Mouse (Mus musculus) embryonic facial prominence, embryonic 10.5 days (tissue): ENCODE measurements at regions not wholly inside any gene's neighbourhood (a gene's known extent, or its start where the extent isn't known, plus 50 kb on each side); places are given as distances from the start of the nearest gene placed in this dataset.

Experiments
- DNase-seq: peaks from one replicate; pipeline ENCODE4 v3.0.0-alpha.2; 2017; ENCODE audit warnings: low spot score
- H3K27ac ChIP-seq: fragments of 300-500 bp; sonication (generic); replicated peaks from 2 replicates; pipeline ENCODE4 v1.5.1; 2016; ENCODE audit warnings: mild to moderate bottlenecking
- H3K27me3 ChIP-seq: fragments of 300-500 bp; sonication (generic); replicated peaks from 2 replicates; pipeline ENCODE4 v1.6.1; 2016; ENCODE audit warnings: low read depth, mild to moderate bottlenecking; ENCODE audit not compliant: poor library complexity, severe bottlenecking
- H3K36me3 ChIP-seq: fragments of 300-500 bp; sonication (generic); replicated peaks from 2 replicates; pipeline ENCODE4 v1.6.1; 2016; ENCODE audit warnings: mild to moderate bottlenecking, moderate library complexity
- H3K4me1 ChIP-seq: fragments of 300-500 bp; sonication (generic); 2 replicates; pipeline ENCODE4 v1.6.1; 2016
- H3K4me3 ChIP-seq: fragments of 300-500 bp; sonication (generic); 2 replicates; pipeline ENCODE4 v1.5.1; 2016; ENCODE audit warnings: mild to moderate bottlenecking, moderate library complexity
- H3K9me3 ChIP-seq: fragments of 300-500 bp; sonication (generic); 2 replicates; pipeline ENCODE4 v1.6.1; 2016; ENCODE audit warnings: mild to moderate bottlenecking
- WGBS: fragments of 180-500 bp; shearing (Covaris S2); methylation state at CpG from one replicate; pipeline ENCODE4 v1.1.7; 2016; 5-methylcytosine and 5-hydroxymethylcytosine counted together

- H3K4me1 ChIP-seq, result peaks cover 14% of the 10 kb centered on the region
- H3K36me3 ChIP-seq, result no peaks in the 10 kb centered on the region
- no peaks in the 10 kb centered on the region for H3K27me3 ChIP-seq
- DNase-seq, result no peak
- no peak overlapping the region for H3K27ac ChIP-seq
- no peak overlapping the region for H3K4me3 ChIP-seq
- peaks cover 6% of the 10 kb centered on the region for H3K9me3 ChIP-seq
- WGBS, result 84% methylated on average over 14 of the region's 14 CpGs
These were observed 134.6 kb upstream of the Mdm1 start for GRCm38 (mm10) chr10:118006827-118007550.

GRCm38 (mm10) chr10:118007846-118008245 is 133.8 kb upstream of the Mdm1 start:
- no peak for DNase-seq
- Histone ChIP-seq H3K4me1 (peaks cover 14% of the 10 kb centered on the region), H3K36me3 (no peaks in the 10 kb centered on the region), H3K27ac (no peak overlapping the region), H3K27me3 (no peaks in the 10 kb centered on the region), H3K9me3 (peaks cover 6% of the 10 kb centered on the region), H3K4me3 (no peak overlapping the region)
- 83% methylated on average over 7 of the region's 7 CpGs for WGBS

DNA sequence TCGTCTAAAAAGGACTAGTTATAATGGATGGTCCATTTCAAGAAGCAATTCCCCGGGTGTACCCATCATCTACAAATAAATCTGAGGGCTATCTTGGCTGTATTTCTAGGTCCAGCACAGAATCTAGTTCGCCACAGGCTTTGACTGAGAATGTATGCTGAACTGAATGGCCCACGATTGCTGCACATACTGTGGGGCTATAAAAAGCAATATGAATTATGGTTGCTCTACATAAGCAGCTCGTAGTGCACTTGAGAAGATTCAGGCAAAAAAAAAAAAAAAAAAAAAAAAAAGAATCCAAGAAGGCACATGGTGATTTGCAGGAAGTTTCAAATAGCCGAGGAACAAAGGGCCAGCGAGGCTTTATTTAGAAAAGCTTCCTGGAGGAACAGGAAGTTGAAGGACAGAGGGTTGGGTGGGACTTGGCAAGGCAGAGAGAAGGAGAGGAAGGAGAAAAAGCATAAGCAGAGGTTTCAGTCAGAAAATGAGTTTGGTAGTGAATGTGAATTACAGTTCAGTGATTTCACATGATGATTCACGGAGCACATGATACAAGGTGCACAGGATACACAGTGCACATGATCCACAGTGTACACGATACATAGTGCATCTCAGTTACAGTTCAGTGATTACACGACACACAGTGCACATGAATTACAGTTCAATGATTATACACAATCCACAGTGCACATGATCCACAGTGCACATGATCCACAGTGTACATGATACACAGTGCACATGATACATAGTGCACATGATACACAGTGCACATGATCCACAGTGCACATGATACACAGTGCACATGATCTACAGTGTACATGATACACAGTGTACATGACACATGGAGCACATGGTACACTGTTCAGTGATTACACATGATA is 129.7 kb upstream of the Mdm1 start:
- WGBS, result 88% methylated on average over 10 of the region's 10 CpGs

GRCm38 (mm10) chr10:118028831-118029230 is 112.8 kb upstream of the Mdm1 start:
- no peak for DNase-seq
- Histone ChIP-seq H3K4me1 (no peaks in the 10 kb centered on the region), H3K27me3 (no peaks in the 10 kb centered on the region), H3K27ac (no peak overlapping the region), H3K9me3 (no peaks in the 10 kb centered on the region), H3K36me3 (no peaks in the 10 kb centered on the region), H3K4me3 (no peak overlapping the region)
- WGBS, result 88% methylated on average over 9 of the region's 9 CpGs

More for the DNA sequence above, 129.7 kb upstream of the Mdm1 start:
- no peak overlapping the region for H3K27ac ChIP-seq
- no peak for DNase-seq
- no peaks in the 10 kb centered on the region for H3K36me3 ChIP-seq
- H3K4me1 ChIP-seq, result no peaks in the 10 kb centered on the region
- peaks cover 6% of the 10 kb centered on the region for H3K9me3 ChIP-seq
- no peak overlapping the region for H3K4me3 ChIP-seq
- no peaks in the 10 kb centered on the region for H3K27me3 ChIP-seq

GRCm38 (mm10) chr10:118034401-118034800 is 107.2 kb upstream of the Mdm1 start:
- no peaks in the 10 kb centered on the region for H3K9me3 ChIP-seq
- WGBS, result 74% methylated on average over 17 of the region's 17 CpGs

GRCm38 (mm10) chr10:118035035-118035434 is 106.6 kb upstream of the Mdm1 start:
- no peak overlapping the region for H3K27ac ChIP-seq
- H3K36me3 ChIP-seq, result no peaks in the 10 kb centered on the region
- no peaks in the 10 kb centered on the region for H3K4me1 ChIP-seq
- H3K4me3 ChIP-seq, result no peak overlapping the region
- no peaks in the 10 kb centered on the region for H3K9me3 ChIP-seq
- no peaks in the 10 kb centered on the region for H3K27me3 ChIP-seq
- 88% methylated on average over 13 of the region's 13 CpGs for WGBS
- no peak for DNase-seq

More at GRCm38 (mm10) chr10:118034401-118034800, 107.2 kb upstream of the Mdm1 start:
- Histone ChIP-seq H3K27me3 (no peaks in the 10 kb centered on the region), H3K27ac (no peak overlapping the region), H3K4me3 (no peak overlapping the region), H3K4me1 (no peaks in the 10 kb centered on the region), H3K36me3 (no peaks in the 10 kb centered on the region)
- DNase-seq, result no peak

- Histone ChIP-seq H3K9me3 (no peaks in the 10 kb centered on the region), H3K27me3 (no peaks in the 10 kb centered on the region), H3K36me3 (no peaks in the 10 kb centered on the region), H3K4me1 (no peaks in the 10 kb centered on the region), H3K4me3 (no peak overlapping the region), H3K27ac (no peak overlapping the region)
- WGBS, result 95% methylated on average over 10 of the region's 10 CpGs
- DNase-seq, result no peak
These were observed 103.1 kb upstream of the Mdm1 start for GRCm38 (mm10) chr10:118038465-118038864.

DNA sequence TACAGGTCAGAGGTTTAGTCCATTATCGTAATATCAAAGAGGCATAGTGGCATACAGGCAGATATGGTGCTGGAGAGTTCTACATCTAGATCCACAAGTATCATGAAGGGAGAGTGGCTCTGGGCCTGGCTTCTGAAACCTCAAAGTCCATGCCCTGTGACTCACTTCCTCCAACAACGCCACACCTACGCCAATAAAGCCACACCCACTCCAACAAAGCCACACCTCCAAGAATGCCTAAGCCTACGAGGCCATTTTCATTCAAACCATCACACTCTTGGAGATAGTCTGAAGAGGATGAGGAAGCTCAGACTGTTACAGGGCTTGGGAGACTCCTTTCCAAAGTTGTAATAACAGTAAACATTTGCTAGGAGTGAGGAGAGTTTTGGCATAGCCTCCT is 102.6 kb upstream of the Mdm1 start:
- no peak overlapping the region for H3K4me3 ChIP-seq

DNA sequence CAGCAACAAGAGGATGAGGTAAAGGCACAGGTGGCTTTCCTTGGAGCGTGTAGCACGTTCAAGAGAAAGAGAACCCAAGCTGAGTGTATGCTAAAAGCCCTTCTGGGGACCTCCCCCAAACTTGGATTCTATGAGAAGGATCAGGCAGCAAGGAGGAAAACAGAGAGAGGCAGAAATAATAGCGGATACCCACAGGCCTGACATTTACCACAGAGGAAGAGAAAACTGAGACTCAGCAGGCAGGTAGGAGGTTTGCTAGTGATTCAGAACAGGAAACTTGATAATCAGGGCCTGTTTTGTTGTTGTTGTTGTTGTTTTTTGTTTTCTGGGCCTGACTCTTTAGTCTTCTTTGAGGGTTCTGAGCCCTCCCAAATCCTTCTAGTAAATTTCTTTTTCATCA is 100.5 kb upstream of the Mdm1 start:
- Histone ChIP-seq H3K9me3 (no peaks in the 10 kb centered on the region), H3K36me3 (no peaks in the 10 kb centered on the region), H3K27ac (no peak overlapping the region), H3K4me3 (no peak overlapping the region), H3K4me1 (no peaks in the 10 kb centered on the region), H3K27me3 (no peaks in the 10 kb centered on the region)
- DNase-seq, result no peak
- 96% methylated on average over 3 of the region's 3 CpGs for WGBS

More for the DNA sequence above, 102.6 kb upstream of the Mdm1 start:
- H3K36me3 ChIP-seq, result no peaks in the 10 kb centered on the region
- H3K4me1 ChIP-seq, result no peaks in the 10 kb centered on the region
- no peaks in the 10 kb centered on the region for H3K9me3 ChIP-seq
- no peak overlapping the region for H3K27ac ChIP-seq
- no peaks in the 10 kb centered on the region for H3K27me3 ChIP-seq
- 87% methylated on average over 4 of the region's 4 CpGs for WGBS
- DNase-seq, result no peak

GRCm38 (mm10) chr10:118043761-118044160 is 97.8 kb upstream of the Mdm1 start:
- Histone ChIP-seq H3K27ac (no peak overlapping the region), H3K27me3 (no peaks in the 10 kb centered on the region), H3K4me1 (no peaks in the 10 kb centered on the region), H3K4me3 (no peak overlapping the region), H3K9me3 (no peaks in the 10 kb centered on the region), H3K36me3 (no peaks in the 10 kb centered on the region)
- 74% methylated on average over 13 of the region's 13 CpGs for WGBS
- no peak for DNase-seq

DNA sequence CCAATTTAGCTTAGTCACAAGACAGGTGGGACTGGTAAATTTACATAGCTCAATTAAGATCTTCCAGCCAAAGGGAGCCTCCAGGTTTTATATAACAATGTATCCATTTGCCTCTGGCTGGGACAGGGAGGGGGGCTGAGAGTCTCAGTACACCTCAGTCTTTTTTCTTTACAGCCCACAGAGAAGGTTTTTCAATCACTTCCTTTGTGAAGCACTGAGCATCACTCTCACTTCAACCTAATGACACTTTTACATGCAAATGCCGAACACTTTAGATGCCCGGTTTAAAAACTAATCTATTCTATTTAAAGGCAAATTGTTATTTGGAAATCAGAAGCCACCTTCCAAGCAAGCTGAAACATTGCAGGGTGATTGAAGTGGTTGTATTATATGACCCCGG is 96.8 kb upstream of the Mdm1 start:
- Histone ChIP-seq H3K4me1 (no peaks in the 10 kb centered on the region), H3K27me3 (no peaks in the 10 kb centered on the region), H3K27ac (no peak overlapping the region), H3K36me3 (no peaks in the 10 kb centered on the region), H3K9me3 (no peaks in the 10 kb centered on the region), H3K4me3 (no peak overlapping the region)
- no peak for DNase-seq
- 48% methylated on average over 3 of the region's 3 CpGs for WGBS

GRCm38 (mm10) chr10:118045427-118045826 is 96.2 kb upstream of the Mdm1 start:
- H3K9me3 ChIP-seq, result no peaks in the 10 kb centered on the region
- no peak overlapping the region for H3K27ac ChIP-seq
- H3K27me3 ChIP-seq, result no peaks in the 10 kb centered on the region
- H3K4me3 ChIP-seq, result no peak overlapping the region
- 87% methylated on average over 2 of the region's 2 CpGs for WGBS
- no peak for DNase-seq
- H3K36me3 ChIP-seq, result no peaks in the 10 kb centered on the region
- no peaks in the 10 kb centered on the region for H3K4me1 ChIP-seq

DNA sequence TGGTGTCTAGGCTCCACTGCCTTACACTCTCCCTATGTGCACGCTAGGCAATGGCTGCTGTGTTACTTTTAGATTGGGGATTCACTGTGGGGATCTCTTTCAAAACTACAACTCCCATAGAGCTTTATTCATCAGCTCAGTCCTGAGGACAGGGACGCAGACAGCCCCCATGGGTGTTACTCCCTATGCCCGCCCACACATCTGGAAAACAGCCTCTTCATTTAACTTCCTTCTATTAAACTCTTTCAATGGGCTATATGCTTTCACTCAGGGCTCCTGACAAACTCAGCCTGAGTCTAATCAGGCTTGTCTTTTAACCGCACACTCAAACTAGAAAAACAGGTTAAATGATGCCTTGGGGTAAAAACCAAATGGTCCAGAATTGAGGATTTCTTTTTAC is 95.3 kb upstream of the Mdm1 start:
- DNase-seq, result no peak
- Histone ChIP-seq H3K27ac (no peak overlapping the region), H3K27me3 (no peaks in the 10 kb centered on the region), H3K36me3 (no peaks in the 10 kb centered on the region), H3K4me3 (no peak overlapping the region), H3K4me1 (no peaks in the 10 kb centered on the region), H3K9me3 (no peaks in the 10 kb centered on the region)
- WGBS, result 75% methylated on average over 4 of the region's 4 CpGs
